ENCODE assay signal across 14 mouse cellular contexts in genomic region chr4:156193906-156194305, GRCm38 (mm10). TPM values are rescaled to one million over a fixed set of nuclear protein-coding genes. Genes with fewer than 3 reads are reported as not detected.
DNase-seq lines count a peak whose midpoint lies in the region; ATAC-seq and TF ChIP-seq lines count a peak whose summit lies in the region.
"Had no signal": no experiment of that assay in that cellular context is flagged by ENCODE, and none has a peak within 500 bp of the region (broad histone marks: within the 10 kb centered on the region; RNA-seq: fewer than 3 reads in every experiment).

No protein-coding gene starts in this region.

- H3K4me2 ChIP-seq in midbrain, embryonic 12.5 days (replicated peaks), result peak overlapping the region; percentile 86
- H3K4me2 ChIP-seq in midbrain, postnatal 0 days (ENCODE audit: low read depth, low read length, poor library complexity, severe bottlenecking), result no peak overlapping the region
- H3K4me2 ChIP-seq in kidney, postnatal 0 days (ENCODE audit: low read length), result peak overlapping the region; percentile 39

- H3K4me3 ChIP-seq in heart, embryonic 10.5 days, result 0 out of 2 replicates have a peak overlapping the region, but pooled peaks have one; percentile 12
- H3K4me3 ChIP-seq in midbrain, embryonic 12.5 days, result 0 out of 2 replicates have a peak overlapping the region, but pooled peaks have one; percentile 7
- H3K4me3 ChIP-seq in midbrain, postnatal 0 days (ENCODE audit: low read depth, low read length), result no peak overlapping the region
- no peak overlapping the region for H3K4me3 ChIP-seq in kidney, postnatal 0 days (replicated peaks; ENCODE audit: low read depth, low read length)
- H3K4me3 ChIP-seq: megakaryocyte, embryonic 14.5 days had no signal

- H3K9me3 ChIP-seq in heart, embryonic 10.5 days, result no peaks in the 10 kb centered on the region
- no peaks in the 10 kb centered on the region for H3K9me3 ChIP-seq in midbrain, embryonic 12.5 days
- H3K9me3 ChIP-seq in midbrain, postnatal 0 days (ENCODE audit: low read length), result no peaks in the 10 kb centered on the region
- no peaks in the 10 kb centered on the region for H3K9me3 ChIP-seq in kidney, postnatal 0 days (replicated peaks; ENCODE audit: low read length)
- H3K9me3 ChIP-seq: megakaryocyte, embryonic 14.5 days had no signal

- 68% methylated on average over 5 of the region's 5 CpGs for WGBS in heart, embryonic 10.5 days
- 63% methylated on average over 5 of the region's 5 CpGs for WGBS in midbrain, embryonic 12.5 days
- 63% methylated on average over 5 of the region's 5 CpGs for WGBS in midbrain, postnatal 0 days
- WGBS in kidney, postnatal 0 days, result 65% methylated on average over 5 of the region's 5 CpGs

- H3K9ac ChIP-seq in midbrain, embryonic 12.5 days (replicated peaks), result no peak overlapping the region
- H3K9ac ChIP-seq in midbrain, postnatal 0 days (replicated peaks; ENCODE audit: low read length, poor library complexity, severe bottlenecking), result no peak overlapping the region
- H3K9ac ChIP-seq in kidney, postnatal 0 days (ENCODE audit: low read depth, low read length), result 0 out of 2 replicates have a peak overlapping the region, but pooled peaks have one; percentile 18

- no peak overlapping the region for H3K27ac ChIP-seq in heart, embryonic 10.5 days
- H3K27ac ChIP-seq in midbrain, embryonic 12.5 days (replicated peaks), result no peak overlapping the region
- H3K27ac ChIP-seq in midbrain, postnatal 0 days (ENCODE audit: low read depth, low read length), result no peak overlapping the region
- peak overlapping the region; percentile 93 for H3K27ac ChIP-seq in kidney, postnatal 0 days

- no peak for TF ChIP-seq CTCF in midbrain, postnatal 0 days (IDR thresholded peaks at IDR 0.05)
- TF ChIP-seq CTCF in kidney, postnatal 0 days (IDR thresholded peaks at IDR 0.05; ENCODE audit: low read depth), result no peak

- DNase-seq in heart, embryonic 10.5 days (ENCODE audit: low spot score), result no peak
- DNase-seq in heart, postnatal 4 days, result no peak
- no peak for DNase-seq in midbrain, postnatal 0 days (ENCODE audit: low spot score)
- DNase-seq in kidney, postnatal 0 days (ENCODE audit: low spot score), result no peak
- DNase-seq in yolk sac, embryonic 10.5 days (ENCODE audit: low spot score), result peak; percentile 67
- DNase-seq in cerebellum, adult 11-12 months, result no peak
- DNase-seq in embryo, embryonic 10.5 days (ENCODE audit: low spot score), result no peak
- DNase-seq: adrenal gland, postnatal 14 days; B cell, adult 2 months; cerebellum, adult 18-20 months; gastrocnemius, postnatal 14 days had no signal

- peaks cover 75% of the 10 kb centered on the region for H3K4me1 ChIP-seq in heart, embryonic 10.5 days
- peaks cover 75% of the 10 kb centered on the region for H3K4me1 ChIP-seq in midbrain, embryonic 12.5 days
- peaks cover 6% of the 10 kb centered on the region; the same call in 1 of the 2 replicates for H3K4me1 ChIP-seq in midbrain, postnatal 0 days (ENCODE audit: insufficient read depth, low read length)
- H3K4me1 ChIP-seq in kidney, postnatal 0 days (replicated peaks; ENCODE audit: insufficient read depth, low read length), result peaks cover 61% of the 10 kb centered on the region

- H3K27me3 ChIP-seq in heart, embryonic 10.5 days (ENCODE audit: insufficient read depth, poor library complexity, severe bottlenecking), result no peaks in the 10 kb centered on the region
- no peaks in the 10 kb centered on the region; the same call in 1 of the 2 replicates for H3K27me3 ChIP-seq in midbrain, embryonic 12.5 days
- no peaks in the 10 kb centered on the region for H3K27me3 ChIP-seq in midbrain, postnatal 0 days (ENCODE audit: insufficient read depth, low read length)
- no peaks in the 10 kb centered on the region for H3K27me3 ChIP-seq in kidney, postnatal 0 days (ENCODE audit: insufficient read depth, low read length)
- H3K27me3 ChIP-seq: Patski had no signal

- no peak for ATAC-seq in midbrain, embryonic 12.5 days (ENCODE audit: low FRiP score, low read depth)
- no peak for ATAC-seq in midbrain, postnatal 0 days (ENCODE audit: low FRiP score)
- ATAC-seq in kidney, postnatal 0 days (replicated peaks; ENCODE audit: low FRiP score, low read depth), result no peak
- ATAC-seq: Patski had no signal

- peaks cover 50% of the 10 kb centered on the region for H3K36me3 ChIP-seq in heart, embryonic 10.5 days
- peaks cover 49% of the 10 kb centered on the region for H3K36me3 ChIP-seq in midbrain, embryonic 12.5 days
- H3K36me3 ChIP-seq in midbrain, postnatal 0 days (ENCODE audit: insufficient read depth, low read length), result peaks cover 23% of the 10 kb centered on the region; the same call in 1 of the 2 replicates
- H3K36me3 ChIP-seq in kidney, postnatal 0 days (ENCODE audit: insufficient read depth, low read length), result peaks cover 16% of the 10 kb centered on the region; the same call in 1 of the 2 replicates

RNA-seq across cellular contexts. Expression of gene Agrn, which starts 3.4 kb away (rescaled TPM):
- polyA plus RNA-seq in heart, embryonic 10.5 days (2016; fragmentation: Nextera tagmentation; extraction: Ambion mirVana), result 46.3 and 51.3 TPM in 2 replicates
- 100 to 1,000 TPM; 112 TPM for total RNA-seq in heart, postnatal 4 days (2021)
- 155 and 160 TPM in 2 replicates for polyA plus RNA-seq in midbrain, embryonic 12.5 days (2016; fragmentation: Nextera tagmentation; extraction: Ambion mirVana)
- 303 and 333 TPM in 2 replicates for total RNA-seq in midbrain, postnatal 0 days (2014; rRNA removed)
- 72.8 and 77.1 TPM in 2 replicates for polyA plus RNA-seq in midbrain, postnatal 0 days (2015; fragmentation: Nextera tagmentation; extraction: Ambion mirVana)
- 76.5 and 79.8 TPM in 2 replicates for polyA plus RNA-seq in kidney, postnatal 0 days (2015; fragmentation: Nextera tagmentation; extraction: Ambion mirVana)

RNA-seq across cellular contexts. Expression of gene Isg15, which starts 6.7 kb away (rescaled TPM):
- polyA plus RNA-seq in heart, embryonic 10.5 days (2016; fragmentation: Nextera tagmentation; extraction: Ambion mirVana), result 0.59 TPM in 1 of 2 replicates, not detected in the other
- total RNA-seq in heart, postnatal 4 days (2021), result 1 to 10 TPM; 1.3 to 1.4 TPM
- 1.3 and 2.0 TPM in 2 replicates for polyA plus RNA-seq in midbrain, embryonic 12.5 days (2016; fragmentation: Nextera tagmentation; extraction: Ambion mirVana)
- total RNA-seq in midbrain, postnatal 0 days (2014; rRNA removed), result 1.7 and 2.3 TPM in 2 replicates
- 2.4 and 3.9 TPM in 2 replicates for polyA plus RNA-seq in midbrain, postnatal 0 days (2015; fragmentation: Nextera tagmentation; extraction: Ambion mirVana)
- polyA plus RNA-seq in kidney, postnatal 0 days (2015; fragmentation: Nextera tagmentation; extraction: Ambion mirVana), result 14.9 and 20.6 TPM in 2 replicates

RNA-seq across cellular contexts. Expression of gene AW011738, which starts 9.2 kb away (rescaled TPM):
- 1.3 and 2.0 TPM in 2 replicates for polyA plus RNA-seq in heart, embryonic 10.5 days (2016; fragmentation: Nextera tagmentation; extraction: Ambion mirVana)
- total RNA-seq in heart, postnatal 4 days (2021), result 1 to 10 TPM; 7.6 to 7.7 TPM
- polyA plus RNA-seq in midbrain, embryonic 12.5 days (2016; fragmentation: Nextera tagmentation; extraction: Ambion mirVana), result 7.6 and 8.1 TPM in 2 replicates
- total RNA-seq in midbrain, postnatal 0 days (2014; rRNA removed), result 7.5 and 8.2 TPM in 2 replicates
- polyA plus RNA-seq in midbrain, postnatal 0 days (2015; fragmentation: Nextera tagmentation; extraction: Ambion mirVana), result 3.5 and 3.7 TPM in 2 replicates
- 4.8 and 5.1 TPM in 2 replicates for polyA plus RNA-seq in kidney, postnatal 0 days (2015; fragmentation: Nextera tagmentation; extraction: Ambion mirVana)

RNA-seq across cellular contexts. Expression of gene Perm1, which starts 21.8 kb away (rescaled TPM):
- polyA plus RNA-seq in heart, embryonic 10.5 days (2016; fragmentation: Nextera tagmentation; extraction: Ambion mirVana), result 0.64 and 1.2 TPM in 2 replicates
- 100 to 1,000 TPM in 1 of 2 experiments, 10 to 100 TPM in 1; 91.2 to 106 TPM for total RNA-seq in heart, postnatal 4 days (2021)
- 2.0 and 2.1 TPM in 2 replicates for polyA plus RNA-seq in midbrain, embryonic 12.5 days (2016; fragmentation: Nextera tagmentation; extraction: Ambion mirVana)
- total RNA-seq in midbrain, postnatal 0 days (2014; rRNA removed), result 1.9 and 2.0 TPM in 2 replicates
- polyA plus RNA-seq in midbrain, postnatal 0 days (2015; fragmentation: Nextera tagmentation; extraction: Ambion mirVana), result 1.4 and 1.7 TPM in 2 replicates
- polyA plus RNA-seq in kidney, postnatal 0 days (2015; fragmentation: Nextera tagmentation; extraction: Ambion mirVana), result 0.56 and 0.71 TPM in 2 replicates

RNA-seq across cellular contexts. Expression of gene Plekhn1, which starts 40.8 kb away (rescaled TPM):
- polyA plus RNA-seq in heart, embryonic 10.5 days (2016; fragmentation: Nextera tagmentation; extraction: Ambion mirVana), result 15.2 and 15.9 TPM in 2 replicates
- 10 to 100 TPM in 1 of 2 experiments, 1 to 10 TPM in 1; 9.1 to 10.2 TPM for total RNA-seq in heart, postnatal 4 days (2021)
- 29.7 and 31.9 TPM in 2 replicates for polyA plus RNA-seq in midbrain, embryonic 12.5 days (2016; fragmentation: Nextera tagmentation; extraction: Ambion mirVana)
- 46.6 and 46.7 TPM in 2 replicates for total RNA-seq in midbrain, postnatal 0 days (2014; rRNA removed)
- 18.7 and 19.3 TPM in 2 replicates for polyA plus RNA-seq in midbrain, postnatal 0 days (2015; fragmentation: Nextera tagmentation; extraction: Ambion mirVana)
- 12.7 and 13.1 TPM in 2 replicates for polyA plus RNA-seq in kidney, postnatal 0 days (2015; fragmentation: Nextera tagmentation; extraction: Ambion mirVana)

Comparison
In these comparisons a context has a peak if more than half of its experiments do, and no peak if none do; other contexts are left out.
1. H3K4me3 ChIP-seq: peak in heart, embryonic 10.5 days (single experiment) and midbrain, embryonic 12.5 days (single experiment); none in midbrain, postnatal 0 days (single experiment) and kidney, postnatal 0 days (single experiment).